Mouse (Mus musculus) fibroblast of lung, adult 2 months (primary cell): ENCODE results near the gene Zfp932.
"Not testable (repeated sequence)": the region's sequence is repeated elsewhere in the genome, so short reads cannot be mapped to it uniquely, and the experiment has no call there.

Experiments used
- DNase-seq: peaks from one replicate; pipeline ENCODE4 v3.0.0-alpha.2; 2011; ENCODE audit warnings: low read depth

Gene Zfp932

DNA sequence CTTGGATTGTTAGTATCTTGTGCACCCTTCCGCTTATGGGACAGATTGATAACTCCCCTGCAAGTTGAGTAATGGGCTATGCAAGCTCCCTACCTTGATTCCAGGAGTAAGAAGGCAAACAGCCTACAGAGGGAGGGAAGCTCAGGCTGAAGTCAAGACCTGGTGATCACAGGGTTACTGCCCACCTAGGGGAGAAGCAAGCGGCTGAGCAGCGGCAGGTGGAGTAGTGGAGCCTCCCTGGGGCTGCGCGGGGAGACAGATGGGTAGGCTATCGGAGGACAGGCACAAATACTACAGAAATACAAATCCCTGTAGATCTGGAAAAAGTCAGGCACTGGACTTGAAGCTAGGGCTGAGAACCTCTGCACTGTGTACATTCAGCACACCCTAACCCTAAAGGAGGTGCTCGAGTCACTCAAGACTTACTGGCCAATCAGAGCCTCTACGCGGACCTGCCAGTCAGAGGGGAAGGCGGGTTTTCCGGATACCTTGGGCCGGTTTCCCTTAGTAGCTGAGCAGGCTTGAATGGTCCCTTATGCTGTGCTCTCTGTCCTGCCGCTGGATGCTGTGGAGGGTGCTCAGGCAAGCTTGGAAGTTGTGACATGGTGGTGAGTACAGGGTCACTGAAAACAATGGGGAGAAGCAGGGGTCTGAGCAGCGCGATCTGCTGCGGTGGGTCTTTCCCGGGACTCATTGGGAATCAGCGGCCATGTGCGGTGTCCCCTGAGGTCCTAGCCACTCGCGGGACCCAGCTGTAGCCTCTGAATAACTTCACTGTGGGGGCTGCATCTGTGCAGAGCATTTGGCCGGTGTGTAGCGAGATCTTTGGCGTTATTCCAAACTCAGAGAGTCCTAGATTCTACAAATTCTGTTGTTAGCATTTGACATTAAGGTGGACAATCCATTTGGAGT, at the start of gene Zfp932:
Gene Zfp932, plus strand, starts transcription at position 496 of the 912 bp plus-strand sequence.
- DNase-seq = peak; percentile 46

DNA sequence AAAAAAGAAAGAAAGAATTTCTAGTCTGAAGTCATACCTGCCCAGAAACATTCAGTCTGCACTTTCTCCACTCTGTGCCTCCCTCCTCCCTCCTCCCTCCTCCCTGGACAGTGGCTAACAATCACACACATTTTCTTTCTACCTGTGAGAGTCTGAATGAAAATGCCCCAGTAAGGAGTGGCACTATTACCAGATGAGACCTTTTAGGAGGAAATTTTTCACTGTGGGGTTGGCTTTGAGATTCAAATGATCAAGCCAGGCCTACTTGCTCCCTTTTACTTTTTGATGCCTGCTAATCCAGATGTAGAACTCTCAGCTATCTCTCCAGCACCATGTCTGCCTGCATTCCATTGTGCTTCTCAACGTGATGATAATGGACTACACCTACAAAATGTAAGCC, 46.0 kb upstream of the Zfp932 start:
- DNase-seq = no peak

- not testable (repeated sequence) for DNase-seq
Observed at GRCm38 (mm10) chr5:109980743-109981142, 15.6 kb upstream of the Zfp932 start.

GRCm38 (mm10) chr5:109995461-109995860, 860 bp upstream of the Zfp932 start:
- not testable (repeated sequence) for DNase-seq

DNA sequence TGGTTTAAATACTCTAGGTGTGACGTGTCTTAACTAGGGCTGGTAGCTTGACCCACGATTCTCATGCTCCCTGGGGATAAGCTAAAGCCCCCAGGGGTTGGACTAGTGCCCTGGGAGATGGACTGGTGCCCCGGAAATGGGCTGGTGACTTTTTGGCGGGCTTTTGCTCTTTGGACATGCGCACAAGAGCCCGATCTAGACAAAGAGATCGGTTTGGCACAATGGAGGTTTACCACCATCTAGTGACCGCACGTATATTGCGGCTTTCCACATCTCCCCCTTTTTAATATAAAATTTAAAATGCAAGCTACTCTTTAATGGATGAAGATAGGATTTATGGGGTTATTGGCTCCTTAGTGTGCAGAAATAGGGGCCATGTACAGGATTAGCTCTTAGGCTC, 19.5 kb downstream of the Zfp932 start:
- DNase-seq = not testable (repeated sequence)

DNA sequence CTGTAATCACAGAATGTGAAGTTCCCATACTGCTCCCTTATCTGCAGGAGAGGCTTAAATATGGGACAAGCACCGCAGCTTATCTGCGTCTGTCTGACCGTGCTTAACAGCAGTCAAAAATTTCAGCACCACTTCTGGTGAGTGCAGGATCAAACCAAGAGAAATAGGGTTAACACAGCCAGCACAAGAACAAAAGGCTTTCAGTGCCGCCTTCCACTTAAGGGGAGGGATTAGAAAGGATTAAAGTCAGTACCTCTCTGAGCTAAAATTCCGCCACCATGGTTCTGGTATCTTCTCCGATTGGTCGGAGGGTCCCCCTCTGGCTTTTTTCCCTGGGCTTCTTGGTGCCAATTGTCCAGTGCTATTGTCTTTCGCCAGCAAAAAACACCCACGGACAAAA, 27.0 kb downstream of the Zfp932 start:
- no peak for DNase-seq

DNA sequence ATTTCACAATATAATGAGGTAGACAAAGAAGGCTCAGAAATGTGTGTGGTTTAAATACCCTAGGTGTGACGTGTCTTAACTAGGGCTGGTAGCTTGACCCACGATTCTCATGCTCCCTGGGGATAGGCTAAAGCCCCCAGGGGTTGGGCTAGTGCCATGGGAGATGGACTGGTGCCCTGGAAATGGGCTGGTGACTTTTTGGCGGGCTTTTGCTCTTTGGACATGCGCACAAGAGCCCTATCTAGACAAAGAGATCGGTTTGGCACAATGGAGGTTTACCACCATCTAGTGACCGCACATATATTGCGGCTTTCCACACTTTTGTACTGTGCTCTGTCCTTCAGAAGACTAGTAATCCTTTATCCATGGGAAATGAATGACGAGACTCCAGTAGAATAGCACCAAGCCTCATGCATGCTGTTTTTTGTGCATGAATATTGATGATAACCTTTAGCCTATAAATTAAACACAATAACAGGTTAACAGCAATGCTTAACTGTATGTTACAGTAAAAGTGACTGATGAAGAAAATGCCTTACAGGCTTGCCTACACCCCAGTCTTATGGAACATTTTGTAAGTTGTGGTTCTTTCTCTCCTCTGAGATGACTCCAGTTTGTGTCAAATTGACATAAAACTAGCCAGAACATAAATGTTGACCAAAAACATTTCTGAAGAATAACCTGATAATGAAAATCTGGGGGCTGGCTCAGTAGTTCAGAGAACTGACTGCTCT, 27.5 kb downstream of the Zfp932 start:
- DNase-seq = not testable (repeated sequence)

GRCm38 (mm10) chr5:110057637-110058408, 61.5 kb downstream of the Zfp932 start:
- DNase-seq = peak; percentile 86
